Mouse (Mus musculus): Measurements from ENCODE around the gene Zdhhc14.

Zdhhc14 gene

GRCm38 (mm10) chr17:5498996-5499395 is 6.6 kb downstream of the Zdhhc14 start:
- in situ Hi-C loops (cut with MboI; ENCODE audit: unreplicated experiment in 2 of 2): no loop called here

- in situ Hi-C loops (cut with MboI; ENCODE audit: unreplicated experiment in 2 of 2): no loop called here
These were observed 11.8 kb downstream of the Zdhhc14 start for GRCm38 (mm10) chr17:5503981-5504760.

- in situ Hi-C loops (cut with MboI; ENCODE audit: unreplicated experiment in 2 of 2): no loop called here
These were observed 12.6 kb downstream of the Zdhhc14 start for GRCm38 (mm10) chr17:5504969-5505368.

DNA sequence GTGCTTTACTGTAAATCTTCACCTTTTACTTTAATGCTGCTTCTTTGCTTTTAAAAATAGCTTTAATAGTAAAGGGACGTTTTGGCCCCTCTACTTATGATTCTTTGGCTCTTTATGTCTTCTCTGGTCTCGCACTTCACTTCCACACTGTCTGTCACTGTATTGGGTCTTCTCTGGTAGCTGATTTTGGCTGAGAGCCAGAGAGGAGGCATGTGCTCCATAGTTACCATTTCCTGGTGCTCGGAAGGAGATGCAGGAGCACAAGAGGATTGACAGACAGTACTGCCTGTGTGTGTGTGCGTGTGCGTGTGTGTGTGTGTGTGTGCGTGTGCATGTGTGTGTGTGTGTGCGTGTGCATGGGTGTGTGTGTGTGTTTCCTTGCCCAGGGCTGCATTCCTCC is 14.2 kb downstream of the Zdhhc14 start:
- in situ Hi-C loops (cut with MboI; ENCODE audit: unreplicated experiment in 2 of 2): no loop called here

GRCm38 (mm10) chr17:5506988-5507387 is 14.6 kb downstream of the Zdhhc14 start:
- in situ Hi-C loops (cut with MboI; ENCODE audit: unreplicated experiment in 2 of 2): no loop called here

- in situ Hi-C loops (cut with MboI; ENCODE audit: unreplicated experiment in 2 of 2): no loop called here
These were observed 15.7 kb downstream of the Zdhhc14 start for GRCm38 (mm10) chr17:5508030-5508429.

- in situ Hi-C loops (cut with MboI; ENCODE audit: unreplicated experiment in 2 of 2): no loop called here
These were observed 18.2 kb downstream of the Zdhhc14 start for GRCm38 (mm10) chr17:5510564-5510963.

DNA sequence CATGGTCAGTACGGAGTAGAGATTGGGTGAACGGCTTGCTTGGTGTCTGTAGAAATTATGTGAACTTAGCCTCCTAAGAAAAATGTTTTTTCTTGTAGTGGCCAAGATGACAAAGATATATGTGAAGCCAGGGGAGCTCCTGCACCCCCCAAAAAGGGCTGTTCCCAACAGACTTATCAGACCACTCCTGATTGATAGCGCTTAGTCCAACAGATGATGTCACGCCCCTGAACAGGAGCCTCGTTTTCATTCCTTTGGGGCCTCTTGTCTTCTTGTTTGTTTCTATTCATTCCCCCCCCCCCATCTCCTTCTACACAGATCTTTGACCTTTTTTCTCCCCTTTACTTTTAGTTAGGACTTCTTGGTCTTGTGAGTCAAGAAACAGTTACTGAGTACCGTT is 19.4 kb downstream of the Zdhhc14 start:
- in situ Hi-C loops (cut with MboI; ENCODE audit: unreplicated experiment in 2 of 2): no loop called here

DNA sequence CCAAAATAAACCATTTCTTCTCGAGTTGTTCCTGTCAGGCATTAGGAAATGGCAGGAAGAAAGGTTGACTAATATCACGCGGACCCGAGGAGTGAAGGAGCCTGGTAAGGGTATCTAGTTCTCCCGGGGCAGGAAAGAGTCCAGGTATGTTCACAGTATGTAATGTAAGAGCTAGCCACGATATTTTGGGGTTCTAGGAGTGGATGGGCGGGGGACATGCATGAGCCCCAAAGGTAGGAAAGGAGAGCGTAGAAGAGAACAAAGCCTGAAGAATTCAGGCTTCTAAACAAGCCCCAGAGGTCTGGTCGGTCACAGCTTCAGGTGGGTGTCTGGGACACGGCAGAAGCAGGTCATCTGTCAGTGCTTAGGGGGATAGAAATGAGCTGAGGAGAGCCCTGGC is 27.1 kb downstream of the Zdhhc14 start:
- in situ Hi-C loops (cut with MboI; ENCODE audit: unreplicated experiment in 2 of 2): no loop called here

- in situ Hi-C loops (cut with MboI; ENCODE audit: unreplicated experiment in 2 of 2): no loop called here
These were observed 27.7 kb downstream of the Zdhhc14 start for GRCm38 (mm10) chr17:5519910-5520592.

GRCm38 (mm10) chr17:5521532-5521931 is 29.2 kb downstream of the Zdhhc14 start:
- in situ Hi-C loops (cut with MboI; ENCODE audit: unreplicated experiment in 2 of 2): no loop called here

GRCm38 (mm10) chr17:5529552-5529951 is 37.2 kb downstream of the Zdhhc14 start:
- in situ Hi-C loops (cut with MboI; ENCODE audit: unreplicated experiment in 2 of 2): no loop called here

GRCm38 (mm10) chr17:5532816-5533215 is 40.5 kb downstream of the Zdhhc14 start:
- in situ Hi-C loops (cut with MboI; ENCODE audit: unreplicated experiment in 2 of 2): loop anchor here (5.0 kb wide), 1 partner anchor 91 kb away; the partner anchor contains the start of gene Tmem242 (in 2 of the 2)

- in situ Hi-C loops (cut with MboI; ENCODE audit: unreplicated experiment in 2 of 2): no loop called here
These were observed 43.0 kb downstream of the Zdhhc14 start for GRCm38 (mm10) chr17:5535357-5535756.

- in situ Hi-C loops (cut with MboI; ENCODE audit: unreplicated experiment in 2 of 2): no loop called here
These were observed 44.1 kb downstream of the Zdhhc14 start for GRCm38 (mm10) chr17:5536259-5537094.

- in situ Hi-C loops (cut with MboI; ENCODE audit: unreplicated experiment in 2 of 2): no loop called here
These were observed 44.8 kb downstream of the Zdhhc14 start for GRCm38 (mm10) chr17:5537095-5537575.

GRCm38 (mm10) chr17:5542177-5542576 is 49.8 kb downstream of the Zdhhc14 start:
- in situ Hi-C loops (cut with MboI; ENCODE audit: unreplicated experiment in 2 of 2): no loop called here

GRCm38 (mm10) chr17:5544065-5544464 is 51.7 kb downstream of the Zdhhc14 start:
- in situ Hi-C loops (cut with MboI; ENCODE audit: unreplicated experiment in 2 of 2): no loop called here

- in situ Hi-C loops (cut with MboI; ENCODE audit: unreplicated experiment in 2 of 2): no loop called here
These were observed 52.7 kb downstream of the Zdhhc14 start for GRCm38 (mm10) chr17:5545065-5545464.

GRCm38 (mm10) chr17:5548546-5548945 is 56.2 kb downstream of the Zdhhc14 start:
- in situ Hi-C loops (cut with MboI; ENCODE audit: unreplicated experiment in 2 of 2): no loop called here

GRCm38 (mm10) chr17:5549460-5549859 is 57.1 kb downstream of the Zdhhc14 start:
- in situ Hi-C loops (cut with MboI; ENCODE audit: unreplicated experiment in 2 of 2): no loop called here

All from v-Abl transformed pro-B cells (cell line).